Mouse (Mus musculus): Measurements from ENCODE around the gene Pacrg. TPM values are rescaled to one million over a fixed set of nuclear protein-coding genes. Genes with fewer than 3 reads are reported as not detected.
A peak's percentile ranks its signal among the peaks of the same experiment; 100 is the strongest.

Pacrg gene
- total and polyA plus RNA-seq, 2 experiments, result not detected

GRCm38 (mm10) chr17:10521282-10521681 lies 318.8 kb downstream of the Pacrg start:
- Histone ChIP-seq H3K27ac (replicated peaks; ENCODE audit: insufficient read depth, low read depth, low read length) (no peak overlapping the region), H3K4me1 (ENCODE audit: control insufficient read depth, insufficient read depth, low read length) (no peaks in the 10 kb centered on the region), H3K27me3 (ENCODE audit: control insufficient read depth, insufficient read depth, low read length) (no peaks in the 10 kb centered on the region; the same call in 1 of the 2 replicates), H3K4me3 (ENCODE audit: insufficient read depth, low read depth, low read length) (no peak overlapping the region), H3K79me2 (ENCODE audit: control insufficient read depth, insufficient read depth, low read length) (no peaks in the 10 kb centered on the region), H3K36me3 (ENCODE audit: control insufficient read depth, insufficient read depth, low read length) (no peaks in the 10 kb centered on the region), H3K9ac (ENCODE audit: low read depth, low read length) (no peak overlapping the region)
- WGBS, result 86% methylated on average over 7 of the region's 7 CpGs
- no peak for TF ChIP-seq POLR2A (IDR thresholded peaks at IDR 0.05; ENCODE audit: extremely low read depth, insufficient read depth, low read length)
- no peak for TF ChIP-seq CTCF (IDR thresholded peaks at IDR 0.05; ENCODE audit: low read depth, low read length)
- no peak for DNase-seq (ENCODE audit: extremely low read depth, low read depth, low spot score)

- no peak for DNase-seq (ENCODE audit: extremely low read depth, low read depth, low spot score)
- H3K4me1 ChIP-seq (ENCODE audit: control insufficient read depth, insufficient read depth, low read length), result no peaks in the 10 kb centered on the region
- H3K27me3 ChIP-seq (ENCODE audit: control insufficient read depth, insufficient read depth, low read length), result no peaks in the 10 kb centered on the region; the same call in 1 of the 2 replicates
- WGBS, result 34% methylated on average over 11 of the region's 11 CpGs
- H3K79me2 ChIP-seq (ENCODE audit: control insufficient read depth, insufficient read depth, low read length), result no peaks in the 10 kb centered on the region
- H3K36me3 ChIP-seq (ENCODE audit: control insufficient read depth, insufficient read depth, low read length), result no peaks in the 10 kb centered on the region
- H3K9ac ChIP-seq (ENCODE audit: low read depth, low read length), result no peak overlapping the region
- H3K27ac ChIP-seq (replicated peaks; ENCODE audit: insufficient read depth, low read depth, low read length), result no peak overlapping the region
- TF ChIP-seq POLR2A (IDR thresholded peaks at IDR 0.05; ENCODE audit: extremely low read depth, insufficient read depth, low read length), result no peak
- no peak for TF ChIP-seq CTCF (IDR thresholded peaks at IDR 0.05; ENCODE audit: low read depth, low read length)
- no peak overlapping the region for H3K4me3 ChIP-seq (ENCODE audit: insufficient read depth, low read depth, low read length)
Observed at GRCm38 (mm10) chr17:10519506-10520155, 320.5 kb downstream of the Pacrg start.

- 84% methylated on average over 6 of the region's 6 CpGs for WGBS
- no peak for DNase-seq (ENCODE audit: extremely low read depth, low read depth, low spot score)
- no peak for TF ChIP-seq POLR2A (IDR thresholded peaks at IDR 0.05; ENCODE audit: extremely low read depth, insufficient read depth, low read length)
- no peak for TF ChIP-seq CTCF (IDR thresholded peaks at IDR 0.05; ENCODE audit: low read depth, low read length)
- H3K79me2 ChIP-seq (ENCODE audit: control insufficient read depth, insufficient read depth, low read length), result no peaks in the 10 kb centered on the region
- H3K9ac ChIP-seq (ENCODE audit: low read depth, low read length), result no peak overlapping the region
- no peak overlapping the region for H3K27ac ChIP-seq (replicated peaks; ENCODE audit: insufficient read depth, low read depth, low read length)
- no peak overlapping the region for H3K4me3 ChIP-seq (ENCODE audit: insufficient read depth, low read depth, low read length)
- no peaks in the 10 kb centered on the region for H3K36me3 ChIP-seq (ENCODE audit: control insufficient read depth, insufficient read depth, low read length)
- H3K4me1 ChIP-seq (ENCODE audit: control insufficient read depth, insufficient read depth, low read length), result no peaks in the 10 kb centered on the region
- H3K27me3 ChIP-seq (ENCODE audit: control insufficient read depth, insufficient read depth, low read length), result no peaks in the 10 kb centered on the region; the same call in 1 of the 2 replicates
Observed at GRCm38 (mm10) chr17:10514812-10515211, 325.3 kb downstream of the Pacrg start.

GRCm38 (mm10) chr17:10510913-10511759 lies 329.0 kb downstream of the Pacrg start:
- H3K4me3 ChIP-seq (ENCODE audit: insufficient read depth, low read depth, low read length), result no peak overlapping the region
- DNase-seq (ENCODE audit: extremely low read depth, low read depth, low spot score), result peak; percentile 76
- H3K27ac ChIP-seq (replicated peaks; ENCODE audit: insufficient read depth, low read depth, low read length), result no peak overlapping the region
- no peaks in the 10 kb centered on the region for H3K27me3 ChIP-seq (ENCODE audit: control insufficient read depth, insufficient read depth, low read length)
- no peak overlapping the region for H3K9ac ChIP-seq (ENCODE audit: low read depth, low read length)
- no peaks in the 10 kb centered on the region for H3K4me1 ChIP-seq (ENCODE audit: control insufficient read depth, insufficient read depth, low read length)
- H3K79me2 ChIP-seq (ENCODE audit: control insufficient read depth, insufficient read depth, low read length), result no peaks in the 10 kb centered on the region
- WGBS, result 71% methylated on average over 10 of the region's 10 CpGs
- TF ChIP-seq CTCF (IDR thresholded peaks at IDR 0.05; ENCODE audit: low read depth, low read length), result no peak
- TF ChIP-seq POLR2A (IDR thresholded peaks at IDR 0.05; ENCODE audit: extremely low read depth, insufficient read depth, low read length), result no peak
- H3K36me3 ChIP-seq (ENCODE audit: control insufficient read depth, insufficient read depth, low read length), result no peaks in the 10 kb centered on the region

GRCm38 (mm10) chr17:10510467-10510866 lies 329.6 kb downstream of the Pacrg start:
- DNase-seq (ENCODE audit: extremely low read depth, low read depth, low spot score), result no peak
- Histone ChIP-seq H3K27ac (replicated peaks; ENCODE audit: insufficient read depth, low read depth, low read length) (no peak overlapping the region), H3K4me1 (ENCODE audit: control insufficient read depth, insufficient read depth, low read length) (no peaks in the 10 kb centered on the region), H3K27me3 (ENCODE audit: control insufficient read depth, insufficient read depth, low read length) (no peaks in the 10 kb centered on the region), H3K79me2 (ENCODE audit: control insufficient read depth, insufficient read depth, low read length) (no peaks in the 10 kb centered on the region), H3K9ac (ENCODE audit: low read depth, low read length) (no peak overlapping the region), H3K4me3 (ENCODE audit: insufficient read depth, low read depth, low read length) (no peak overlapping the region), H3K36me3 (ENCODE audit: control insufficient read depth, insufficient read depth, low read length) (no peaks in the 10 kb centered on the region)
- TF ChIP-seq CTCF (IDR thresholded peaks at IDR 0.05; ENCODE audit: low read depth, low read length) (no peak), POLR2A (IDR thresholded peaks at IDR 0.05; ENCODE audit: extremely low read depth, insufficient read depth, low read length) (no peak)
- WGBS, result 76% methylated on average over 5 of the region's 5 CpGs

Measured in liver, adult 2 months (tissue).